Mouse (Mus musculus) bone marrow macrophage, adult 2 months (primary cell): Measurements from ENCODE around the gene Grem1.

Experiments used
- CTCF ChIP-seq: IDR thresholded peaks from 2 replicates; pipeline ENCODE4 v1.5.1; 2012; ENCODE audit warnings: low read depth, mild to moderate bottlenecking, low read length, moderate library complexity
- POLR2A ChIP-seq: IDR thresholded peaks from 2 replicates; pipeline ENCODE4 v1.6.1; 2012; ENCODE audit warnings: mild to moderate bottlenecking, low read depth, low read length, borderline replicate concordance

- TF ChIP-seq CTCF (no peak), POLR2A (no peak)
Measured at GRCm38 (mm10) chr2:113749309-113749708, 9.1 kb downstream of the Grem1 start.
